Mouse (Mus musculus) frontal cortex, adult 2 months (tissue): ENCODE measurements around the gene Olfr320. TPM values are rescaled to one million over a fixed set of nuclear protein-coding genes. Genes with fewer than 3 reads are reported as not detected.
A peak's percentile ranks its signal among the peaks of the same experiment; 100 is the strongest.
"Not testable (repeated sequence)": the region's sequence is repeated elsewhere in the genome, so short reads cannot be mapped to it uniquely, and the experiment has no call there.

Experiments used
- DNase-seq, 2 experiments: peaks; one replicate each; pipeline ENCODE4 v3.0.0; 2022; ENCODE audit warnings: low spot score in 1 of 2; ENCODE audit errors: extremely low spot score in 1 of 2
- polyA plus RNA-seq: library from polyadenylated mRNA; depleted of rRNA; stranded (reverse); fragments of >200 nt; gene quantifications from 2 replicates; pipeline ENCODE4 v1.2.3, GENCODE M21; 2012; rRNA removed

Gene Olfr320
- polyA plus RNA-seq: not detected in 2 replicates

DNA sequence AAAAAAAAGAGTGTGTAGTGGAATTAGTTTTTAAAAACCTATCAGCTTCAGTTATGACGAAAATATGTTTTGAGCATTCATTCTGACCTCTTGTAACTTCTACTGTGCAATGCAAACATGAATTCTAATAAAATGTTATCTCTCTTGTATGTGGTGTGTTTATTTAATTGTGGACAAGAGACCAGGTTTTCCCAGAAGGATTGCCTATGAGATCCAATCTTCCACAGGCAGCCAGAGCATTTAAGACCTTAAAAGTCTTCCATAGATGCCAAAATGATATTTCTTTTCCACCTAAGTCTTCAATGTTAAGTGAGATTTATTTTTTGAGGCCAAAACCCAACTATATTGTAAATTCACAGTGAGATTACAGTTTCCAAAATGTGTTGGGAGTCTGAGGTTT is at the start of gene Olfr320:
Gene Olfr320, plus strand, starts transcription at position 301 of the 400 bp plus-strand sequence.
- DNase-seq: no peak

DNA sequence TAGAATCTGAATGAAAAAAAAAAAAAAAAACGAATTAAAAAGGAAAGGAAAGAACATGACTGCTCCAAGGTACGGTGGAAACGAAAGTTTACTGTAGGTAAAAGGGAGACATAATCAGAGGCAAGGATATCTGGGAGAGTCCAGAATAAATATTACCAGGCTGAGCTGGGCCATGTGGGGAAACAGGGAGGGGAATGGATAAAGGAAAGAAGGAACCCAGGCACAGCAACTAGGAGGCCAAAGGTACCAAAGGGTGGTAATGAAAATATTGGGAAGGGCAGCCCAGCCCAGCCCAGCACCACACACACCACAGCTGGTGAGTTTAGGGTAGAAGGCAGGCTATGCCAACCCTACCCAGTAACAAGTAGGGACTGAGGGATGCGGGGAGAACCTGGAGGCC is 46.0 kb upstream of the Olfr320 start:
- DNase-seq: no peak

GRCm38 (mm10) chr11:58636376-58636977 is 44.4 kb upstream of the Olfr320 start:
- peak in 1 of 2 experiments; percentile 62 for DNase-seq

DNA sequence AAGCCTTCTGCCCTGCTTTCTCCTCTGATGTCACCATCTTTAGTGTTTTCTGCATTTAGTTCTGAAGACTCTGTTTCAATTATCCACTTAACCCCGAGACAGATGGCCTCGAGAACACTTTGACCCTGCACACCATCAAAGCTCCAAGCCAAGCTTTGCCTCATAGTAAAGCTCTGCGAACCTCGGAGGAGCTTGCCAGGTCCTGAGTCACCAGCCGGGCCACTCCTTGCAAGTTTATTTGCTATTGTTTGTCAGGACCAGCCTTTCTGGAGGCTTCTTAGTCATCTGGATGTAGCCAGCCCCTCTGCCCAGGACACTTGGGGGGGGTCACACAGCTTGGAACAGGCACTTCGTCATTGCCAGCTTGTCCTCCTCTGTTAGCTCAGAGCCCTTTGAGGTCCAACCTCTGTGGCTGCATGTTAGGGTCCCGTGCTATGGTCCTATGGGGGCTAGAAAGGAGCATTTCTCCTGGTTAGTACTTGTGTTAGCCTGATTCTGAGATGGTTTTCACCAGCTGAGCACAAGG is 42.7 kb upstream of the Olfr320 start:
- no peak for DNase-seq

DNA sequence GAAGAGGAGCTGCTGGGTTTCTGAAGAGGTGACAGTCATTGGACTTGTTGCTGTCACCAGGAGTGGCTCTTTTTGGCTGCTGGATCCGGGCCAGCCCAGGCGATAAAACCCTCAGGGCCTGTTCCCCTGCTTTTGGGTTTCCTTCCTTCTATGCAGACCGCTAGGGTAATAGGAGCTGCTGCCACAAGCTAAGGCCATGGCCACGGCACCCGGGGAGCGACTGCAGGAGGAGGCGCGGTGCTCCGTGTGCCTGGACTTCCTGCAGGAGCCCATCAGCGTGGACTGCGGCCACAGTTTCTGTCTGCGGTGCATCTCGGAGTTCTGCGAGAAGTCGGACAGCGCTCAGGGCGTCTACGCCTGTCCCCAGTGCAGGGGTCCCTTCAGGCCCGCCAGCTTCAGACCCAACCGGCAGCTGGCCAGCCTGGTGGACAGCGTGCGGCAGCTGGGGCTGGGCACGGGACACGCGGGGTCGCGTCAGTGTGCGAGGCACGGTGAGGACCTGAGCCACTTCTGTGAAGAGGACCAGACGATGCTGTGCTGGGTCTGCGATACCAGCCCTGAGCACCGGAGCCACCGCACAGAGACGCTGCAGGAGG is 40.5 kb upstream of the Olfr320 start, which contains the start of gene Trim58:
Gene Trim58, plus strand, starts transcription at position 194 of the 596 bp plus-strand sequence.
- no peak for DNase-seq

DNA sequence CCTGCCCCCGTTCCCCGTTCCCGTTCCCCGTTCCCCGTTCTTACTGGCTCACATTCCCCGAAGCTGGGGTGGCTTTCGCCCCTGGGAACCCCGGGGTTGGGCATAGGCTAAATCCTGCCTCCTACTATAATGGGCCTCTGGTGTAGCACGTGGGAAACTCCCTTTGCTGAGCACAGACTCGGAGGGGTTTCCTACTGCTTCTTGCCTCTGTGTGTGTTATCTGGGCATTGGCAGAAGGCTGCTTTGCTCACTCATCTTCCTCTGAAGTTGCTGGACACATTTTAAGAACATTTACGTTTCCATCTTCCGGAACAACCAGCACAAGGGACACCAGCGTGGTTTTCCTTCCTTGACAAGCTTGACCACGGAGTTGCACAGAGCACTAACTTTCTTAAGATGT is 39.8 kb upstream of the Olfr320 start:
- DNase-seq: no peak

GRCm38 (mm10) chr11:58641638-58642358 is 39.1 kb upstream of the Olfr320 start:
- no peak for DNase-seq

GRCm38 (mm10) chr11:58643350-58643749 is 37.5 kb upstream of the Olfr320 start:
- peak; percentile 7 to 40 for DNase-seq

- DNase-seq: no peak
These were observed 25.7 kb upstream of the Olfr320 start for GRCm38 (mm10) chr11:58655151-58655550.

- DNase-seq: no peak
These were observed 22.3 kb upstream of the Olfr320 start, which contains the start of gene Olfr322 for GRCm38 (mm10) chr11:58658596-58658995. Gene Olfr322, plus strand, starts transcription at chr11:58658782.

GRCm38 (mm10) chr11:58669252-58669651 is 11.6 kb upstream of the Olfr320 start:
- DNase-seq: no peak

- DNase-seq: no peak
These were observed 9.1 kb upstream of the Olfr320 start for GRCm38 (mm10) chr11:58671825-58672224.

GRCm38 (mm10) chr11:58698862-58699261 is 18.0 kb downstream of the Olfr320 start, which contains the start of gene Olfr319:
Gene Olfr319, plus strand, starts transcription at chr11:58699162.
- no peak for DNase-seq

- DNase-seq: no peak
These were observed 28.2 kb downstream of the Olfr320 start for GRCm38 (mm10) chr11:58709086-58709485.

DNA sequence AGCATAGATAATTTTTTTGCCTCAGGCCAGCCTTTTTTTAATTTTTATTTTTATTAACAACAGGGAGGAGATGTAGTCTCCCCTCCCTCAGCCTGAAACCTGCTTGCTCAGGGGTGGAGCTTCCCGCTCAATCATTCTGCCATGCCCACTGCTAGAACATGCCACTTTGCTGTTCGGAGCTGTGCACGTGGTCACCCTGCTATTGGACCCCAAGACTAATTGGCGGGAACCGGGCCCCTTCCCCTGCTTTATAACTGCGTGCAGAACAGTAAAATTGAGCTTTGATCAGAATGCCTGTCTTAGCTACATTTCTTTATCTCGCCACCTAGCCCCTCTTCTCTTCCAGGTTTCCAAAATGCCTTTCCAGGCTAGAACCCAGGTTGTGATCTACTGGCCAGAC is 36.8 kb downstream of the Olfr320 start:
- not testable (repeated sequence) for DNase-seq

GRCm38 (mm10) chr11:58719701-58720100 is 38.8 kb downstream of the Olfr320 start:
- no peak for DNase-seq

DNA sequence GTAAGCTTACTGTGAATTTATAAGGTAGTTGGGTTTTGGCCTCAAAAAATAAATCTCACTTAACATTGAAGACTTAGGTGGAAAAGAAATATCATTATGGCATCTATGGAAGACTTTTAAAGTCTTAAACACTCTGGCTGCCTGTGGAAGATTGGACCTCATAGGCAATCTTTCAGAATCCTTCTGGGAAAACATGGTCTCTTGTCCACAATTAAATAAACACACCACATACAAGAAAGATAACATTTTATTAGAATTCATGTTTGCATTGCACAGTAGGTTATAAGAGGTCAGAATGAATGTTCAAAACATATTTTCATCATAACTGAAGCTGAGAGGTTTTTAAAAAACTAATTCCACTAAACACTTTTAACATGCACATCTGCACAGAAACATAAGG is 43.0 kb downstream of the Olfr320 start, which contains the start of gene Olfr318:
Gene Olfr318, minus strand, starts transcription at position 101 of the 400 bp plus-strand sequence.
- no peak for DNase-seq

GRCm38 (mm10) chr11:58727896-58728650 is 47.2 kb downstream of the Olfr320 start:
- DNase-seq: not testable (repeated sequence)

GRCm38 (mm10) chr11:58733372-58733771 is 52.5 kb downstream of the Olfr320 start:
- DNase-seq: peak in 1 of 2 experiments; percentile 47
